Mouse (Mus musculus): ENCODE results near the gene Pqbp1.

DNA sequence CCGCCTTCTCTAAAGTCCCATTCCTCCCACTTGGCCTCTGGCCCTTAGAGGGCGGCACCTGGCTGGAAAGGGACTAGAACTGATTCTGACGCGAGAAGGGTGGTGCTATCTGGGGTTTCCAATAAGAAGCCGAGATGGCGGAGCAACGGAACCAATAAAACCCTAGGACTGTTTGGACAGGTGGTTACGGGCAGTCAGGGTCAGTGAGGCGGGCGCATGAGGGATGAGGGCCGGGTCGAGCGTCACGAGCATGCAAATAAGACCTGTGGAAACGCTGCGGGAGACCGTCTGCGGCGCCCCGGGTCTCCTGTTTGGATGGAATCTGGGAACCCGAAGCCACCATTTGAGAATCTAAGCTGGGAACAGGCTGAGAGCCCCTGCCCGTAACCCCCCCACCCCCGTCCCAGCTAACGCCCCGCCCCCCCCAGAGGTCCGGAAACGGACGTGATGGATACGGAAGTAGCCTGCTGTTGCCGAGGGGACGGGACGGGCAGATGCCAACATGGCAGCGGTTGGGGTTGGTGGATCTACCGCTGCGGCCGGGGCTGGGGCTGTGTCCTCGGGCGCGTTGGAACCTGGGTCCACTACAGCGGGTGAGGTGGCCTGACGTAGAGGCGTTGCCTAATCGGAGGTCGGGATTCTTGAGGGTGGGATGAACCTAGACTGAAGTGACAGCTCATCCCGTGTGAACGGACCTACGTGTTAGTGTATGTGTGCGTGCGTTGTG, 15.1 kb downstream of the Pqbp1 start, which contains the start of gene Slc35a2:
- TF ChIP-seq POLR2A (IDR thresholded peaks at IDR 0.05; ENCODE audit: low read depth, low read length) (peak; percentile 67), POLR2AphosphoS2 (IDR thresholded peaks at IDR 0.05; ENCODE audit: low read depth, low read length) (peak; percentile 99), EP300 (IDR thresholded peaks at IDR 0.05; ENCODE audit: low read length) (no peak)

Data from CH12.LX (cell line).